Mouse (Mus musculus) hindbrain, embryonic 16.5 days (tissue): ENCODE measurements at regions not wholly inside any gene's neighbourhood (a gene's known extent, or its start where the extent isn't known, plus 50 kb on each side); places are given as distances from the start of the nearest gene placed in this dataset.

ENCODE experiments used
- ATAC-seq: fragments of 200-750 bp; cut with Nextera tagmentation; 2 replicates; pipeline ENCODE4 v1.8.0; 2017; ENCODE audit warnings: moderate TSS enrichment, moderate library complexity
- H3K27ac ChIP-seq: fragments of 300-500 bp; sonication (generic); 2 replicates; pipeline ENCODE4 v1.5.1; 2014; ENCODE audit warnings: low read depth, mild to moderate bottlenecking, control low read depth, low read length, moderate library complexity
- H3K27me3 ChIP-seq: fragments of 300-500 bp; sonication (generic); replicated peaks from 2 replicates; pipeline ENCODE4 v1.6.1; 2014; ENCODE audit warnings: low read length; ENCODE audit not compliant: control insufficient read depth, insufficient read depth
- H3K36me3 ChIP-seq: fragments of 300-500 bp; sonication (generic); 2 replicates; pipeline ENCODE4 v1.6.1; 2014; ENCODE audit warnings: mild to moderate bottlenecking, low read length, moderate library complexity, mixed read lengths; ENCODE audit not compliant: control insufficient read depth, insufficient read depth
- H3K4me1 ChIP-seq: fragments of 300-500 bp; sonication (generic); 2 replicates; pipeline ENCODE4 v1.6.1; 2014; ENCODE audit warnings: low read depth, low read length; ENCODE audit not compliant: control insufficient read depth, insufficient read depth
- H3K4me2 ChIP-seq: fragments of 300-500 bp; sonication (generic); 2 replicates; pipeline ENCODE4 v1.6.1; 2014; ENCODE audit warnings: mild to moderate bottlenecking, low read length, control low read depth, moderate library complexity
- H3K4me3 ChIP-seq: fragments of 300-500 bp; sonication (generic); 2 replicates; pipeline ENCODE4 v1.5.1; 2014; ENCODE audit warnings: mild to moderate bottlenecking, low read length, control low read depth, moderate library complexity
- H3K9ac ChIP-seq: fragments of 300-500 bp; sonication (generic); 2 replicates; pipeline ENCODE4 v1.6.1; 2014; ENCODE audit warnings: low read depth, mild to moderate bottlenecking, control low read depth, low read length, moderate library complexity
- H3K9me3 ChIP-seq: fragments of 300-500 bp; sonication (generic); 2 replicates; pipeline ENCODE4 v1.6.1; 2014; ENCODE audit warnings: mild to moderate bottlenecking, low read length, moderate library complexity; ENCODE audit not compliant: control insufficient read depth
- WGBS: fragments of 180-500 bp; shearing (Covaris S2); extraction: QIAGEN DNeasy Blood & Tissue Kit; methylation state at CpG from one replicate; pipeline ENCODE4 v1.1.7; 2014; 5-methylcytosine and 5-hydroxymethylcytosine counted together

DNA sequence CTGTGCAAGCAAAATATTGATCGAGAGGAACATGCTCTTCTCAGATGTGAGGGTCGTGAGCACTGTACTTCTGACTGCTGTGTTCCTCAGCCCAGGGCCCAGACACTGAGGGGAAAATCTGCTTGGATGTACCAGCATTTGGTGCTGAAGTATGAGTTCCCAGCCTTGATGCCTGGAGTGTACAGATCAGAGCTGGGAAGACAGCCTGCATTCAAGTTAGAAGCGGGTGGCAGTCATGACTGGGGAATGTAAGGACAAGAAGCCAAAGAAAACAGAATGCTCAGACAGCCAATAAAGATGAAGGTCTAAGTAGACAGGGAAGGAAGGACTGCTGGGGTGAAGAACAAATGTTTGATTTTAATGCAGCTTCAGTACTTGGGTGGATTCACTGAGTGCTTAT lies 148.9 kb downstream of the Lurap1l start:
- no peak for ATAC-seq
- no peaks in the 10 kb centered on the region for H3K9me3 ChIP-seq
- 81% methylated on average over 3 of the region's 3 CpGs for WGBS
- H3K27me3 ChIP-seq, result no peaks in the 10 kb centered on the region
- no peak overlapping the region for H3K9ac ChIP-seq
- H3K4me2 ChIP-seq, result no peak overlapping the region
- no peaks in the 10 kb centered on the region for H3K36me3 ChIP-seq
- no peak overlapping the region for H3K27ac ChIP-seq
- H3K4me1 ChIP-seq, result no peaks in the 10 kb centered on the region
- H3K4me3 ChIP-seq, result no peak overlapping the region

DNA sequence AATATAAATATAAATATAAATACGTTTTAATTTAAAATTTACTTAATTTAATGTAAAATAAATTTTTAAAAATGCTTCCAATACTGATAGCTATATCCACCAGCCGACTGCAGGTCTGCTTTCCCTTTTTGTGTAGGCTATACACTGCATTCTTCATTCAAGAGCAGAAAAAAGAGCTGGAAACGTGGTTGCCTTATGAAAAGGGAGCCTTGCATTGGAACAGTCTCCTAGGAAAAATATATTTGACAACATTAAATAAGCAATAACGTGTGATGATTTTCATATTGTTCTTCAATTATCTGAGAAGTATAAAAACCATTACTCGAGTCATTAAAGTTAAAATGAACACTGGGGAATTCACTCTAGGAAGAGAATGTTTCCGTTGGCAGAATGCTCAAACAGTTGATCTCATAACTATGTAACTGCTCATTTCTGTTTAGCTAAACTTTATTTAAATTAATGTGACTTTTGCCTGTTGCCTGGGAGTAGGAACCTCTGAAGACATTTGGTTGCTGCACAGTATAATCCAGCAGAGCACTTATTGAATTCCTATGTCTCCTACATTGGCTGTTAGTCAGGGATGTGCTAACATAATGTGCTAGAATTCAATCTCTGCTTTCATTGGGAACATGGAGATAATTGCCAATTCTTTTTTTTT lies 172.0 kb downstream of the Lurap1l start:
- 61% methylated on average over 6 of the region's 6 CpGs for WGBS
- no peak overlapping the region for H3K4me2 ChIP-seq
- H3K4me1 ChIP-seq, result no peaks in the 10 kb centered on the region
- no peak overlapping the region for H3K4me3 ChIP-seq
- no peaks in the 10 kb centered on the region for H3K9me3 ChIP-seq
- no peak overlapping the region for H3K27ac ChIP-seq
- H3K36me3 ChIP-seq, result no peaks in the 10 kb centered on the region
- H3K27me3 ChIP-seq, result no peaks in the 10 kb centered on the region
- H3K9ac ChIP-seq, result no peak overlapping the region
- ATAC-seq, result peak; percentile 58

DNA sequence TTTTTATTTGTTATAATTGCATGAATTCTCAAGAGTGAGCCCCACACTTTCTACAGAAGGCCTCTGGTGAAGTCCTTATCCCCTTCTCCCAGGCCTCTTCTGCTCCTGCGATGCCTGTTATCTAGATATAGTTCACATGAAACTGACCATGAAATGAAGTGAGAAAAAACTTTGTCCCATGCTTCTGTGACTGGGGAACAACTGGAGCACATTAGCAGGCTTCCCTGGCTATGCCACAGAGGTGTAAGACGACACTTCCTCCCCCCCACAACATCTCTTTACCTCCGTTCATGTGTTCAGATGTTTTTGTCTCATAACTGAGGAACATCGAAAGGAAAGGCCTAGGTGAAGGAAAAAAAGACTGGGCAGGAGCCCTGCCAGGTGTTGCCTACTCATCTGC lies 174.7 kb downstream of the Lurap1l start:
- no peaks in the 10 kb centered on the region for H3K27me3 ChIP-seq
- no peak overlapping the region for H3K4me2 ChIP-seq

DNA sequence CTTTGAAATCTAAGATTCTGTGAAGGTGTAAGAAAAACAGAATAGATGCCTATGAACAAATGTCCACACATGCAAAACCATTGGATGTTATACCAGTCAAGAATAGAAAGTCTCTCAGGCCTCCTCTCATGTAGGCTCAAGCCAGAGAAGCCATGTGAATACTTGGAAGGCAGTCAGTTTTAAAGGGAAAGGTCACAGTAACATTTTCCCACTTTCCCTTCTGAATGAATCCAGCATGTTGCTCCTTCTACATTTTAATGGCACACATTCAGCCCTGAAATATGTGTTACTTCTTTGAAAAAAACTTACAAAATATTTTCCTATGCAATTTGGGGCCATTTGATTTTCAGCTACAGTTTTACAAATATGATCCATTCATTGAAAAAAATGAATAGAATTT lies 186.1 kb downstream of the Lurap1l start:
- Histone ChIP-seq H3K36me3 (no peaks in the 10 kb centered on the region), H3K9ac (no peak overlapping the region), H3K4me1 (no peaks in the 10 kb centered on the region), H3K27me3 (no peaks in the 10 kb centered on the region), H3K9me3 (no peaks in the 10 kb centered on the region), H3K4me2 (no peak overlapping the region), H3K27ac (no peak overlapping the region), H3K4me3 (no peak overlapping the region)
- ATAC-seq, result no peak

More for the DNA sequence above, 174.7 kb downstream of the Lurap1l start:
- Histone ChIP-seq H3K4me1 (no peaks in the 10 kb centered on the region), H3K27ac (no peak overlapping the region), H3K4me3 (no peak overlapping the region), H3K36me3 (no peaks in the 10 kb centered on the region), H3K9ac (no peak overlapping the region), H3K9me3 (no peaks in the 10 kb centered on the region)
- 74% methylated on average over 4 of the region's 4 CpGs for WGBS
- no peak for ATAC-seq

DNA sequence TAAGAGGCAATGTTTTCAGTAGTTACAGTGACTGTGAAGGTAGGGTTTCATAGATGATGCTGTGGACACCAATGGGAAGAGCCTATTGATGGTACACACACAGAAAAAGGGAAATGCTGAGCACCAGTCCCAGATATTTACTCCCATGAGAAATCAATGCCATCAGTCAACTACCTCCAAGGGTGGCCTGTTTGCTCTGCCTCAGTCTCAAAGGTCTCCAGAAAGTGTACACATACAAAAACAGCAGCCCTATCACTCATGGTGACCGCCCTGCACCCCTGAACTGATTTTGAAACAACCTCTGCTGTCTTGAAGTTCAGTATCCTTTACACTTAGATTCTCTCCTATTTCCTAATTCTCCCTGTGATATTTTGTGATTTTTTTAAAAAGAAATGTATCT lies 187.2 kb downstream of the Lurap1l start:
- Histone ChIP-seq H3K4me2 (no peak overlapping the region), H3K9ac (no peak overlapping the region), H3K9me3 (no peaks in the 10 kb centered on the region), H3K27ac (no peak overlapping the region), H3K27me3 (no peaks in the 10 kb centered on the region), H3K4me3 (no peak overlapping the region), H3K36me3 (no peaks in the 10 kb centered on the region), H3K4me1 (no peaks in the 10 kb centered on the region)
- ATAC-seq, result no peak
- 94% methylated on average over 1 of the region's 1 CpGs for WGBS

DNA sequence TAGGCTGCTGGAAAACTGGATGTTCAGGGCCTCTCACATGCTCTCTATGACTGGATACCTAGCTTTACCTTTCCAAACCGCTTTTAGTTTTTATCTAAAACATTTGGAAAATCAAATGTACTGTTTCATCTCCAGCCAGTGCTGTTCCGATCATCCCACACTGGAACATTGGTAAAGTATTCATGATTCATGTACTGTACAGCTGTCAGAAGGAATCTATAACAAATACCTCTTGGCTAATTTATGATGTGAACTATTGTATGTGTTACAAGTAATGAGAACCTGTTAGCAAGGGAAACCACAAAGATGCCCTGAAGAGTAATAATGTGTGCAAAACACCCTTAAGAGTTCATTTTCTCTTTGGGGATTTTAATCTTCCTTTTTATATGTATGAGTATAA lies 190.6 kb downstream of the Lurap1l start:
- Histone ChIP-seq H3K27me3 (no peaks in the 10 kb centered on the region), H3K9ac (no peak overlapping the region), H3K36me3 (no peaks in the 10 kb centered on the region), H3K4me1 (no peaks in the 10 kb centered on the region), H3K4me3 (no peak overlapping the region), H3K9me3 (no peaks in the 10 kb centered on the region), H3K27ac (no peak overlapping the region), H3K4me2 (no peak overlapping the region)
- no peak for ATAC-seq
- 83% methylated on average over 2 of the region's 2 CpGs for WGBS

DNA sequence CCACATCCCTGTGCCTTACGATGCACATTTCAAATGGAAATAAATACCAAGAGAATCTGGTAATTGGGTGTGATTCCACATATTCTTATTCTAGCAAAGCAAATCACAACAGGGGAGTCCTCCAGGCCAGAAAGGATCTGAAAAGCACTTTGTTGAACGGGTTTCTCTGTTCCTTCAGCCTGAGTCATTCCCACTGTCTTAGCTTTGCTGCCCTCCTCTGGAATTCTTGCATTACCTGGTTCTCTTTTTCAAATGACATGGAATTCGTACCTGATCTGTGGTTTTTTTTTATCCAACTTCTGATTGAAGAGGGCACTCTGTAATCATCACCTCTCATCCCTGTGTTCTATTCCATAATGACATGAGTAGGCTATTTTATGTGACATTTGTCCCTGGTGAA lies 200.9 kb downstream of the Lurap1l start:
- Histone ChIP-seq H3K27me3 (no peaks in the 10 kb centered on the region), H3K36me3 (no peaks in the 10 kb centered on the region), H3K9me3 (no peaks in the 10 kb centered on the region), H3K4me2 (no peak overlapping the region), H3K27ac (no peak overlapping the region), H3K4me3 (no peak overlapping the region), H3K4me1 (no peaks in the 10 kb centered on the region), H3K9ac (no peak overlapping the region)
- WGBS, result 46% methylated on average over 3 of the region's 3 CpGs
- no peak for ATAC-seq

DNA sequence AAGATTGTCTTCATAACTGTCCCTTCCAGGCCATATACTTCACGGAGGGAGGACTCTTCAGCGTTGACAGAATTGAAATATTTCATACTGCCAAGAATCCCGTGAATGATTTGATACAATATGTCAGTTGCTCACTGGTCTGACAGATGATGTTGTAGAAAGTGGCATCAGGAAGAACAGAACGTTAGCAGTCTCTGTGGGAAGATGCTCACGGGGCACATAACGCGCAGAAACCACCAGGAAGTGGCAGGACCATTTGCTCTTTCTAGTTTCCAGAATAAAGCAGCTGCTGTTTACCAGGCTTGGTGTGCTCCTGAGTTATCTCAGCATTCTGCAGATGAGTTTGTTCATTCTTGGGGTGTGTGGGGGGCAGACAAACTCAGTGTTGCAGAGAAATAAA lies 206.0 kb downstream of the Lurap1l start:
- Histone ChIP-seq H3K4me2 (no peak overlapping the region), H3K36me3 (no peaks in the 10 kb centered on the region), H3K27me3 (no peaks in the 10 kb centered on the region), H3K4me3 (no peak overlapping the region), H3K9ac (no peak overlapping the region), H3K9me3 (no peaks in the 10 kb centered on the region), H3K27ac (no peak overlapping the region), H3K4me1 (no peaks in the 10 kb centered on the region)
- no peak for ATAC-seq
- 79% methylated on average over 7 of the region's 7 CpGs for WGBS

DNA sequence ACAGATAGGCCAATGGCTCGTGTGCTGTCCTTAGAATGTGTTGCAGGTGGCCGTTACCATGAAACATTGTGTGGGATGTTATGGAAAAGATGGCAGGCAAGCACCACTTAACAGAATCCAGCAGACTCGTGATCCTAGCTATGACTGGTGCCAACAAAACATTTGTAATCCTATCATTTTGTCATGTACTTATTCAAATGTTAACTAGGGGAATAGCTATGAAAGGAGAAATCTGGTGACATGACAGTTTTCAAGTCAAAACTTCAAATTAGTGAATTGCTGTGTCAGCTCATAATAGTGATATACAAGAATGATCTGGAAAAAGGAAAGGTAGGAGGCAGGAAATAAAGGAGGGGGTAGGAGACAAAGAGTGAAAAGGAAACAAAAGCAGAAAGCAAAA lies 213.7 kb downstream of the Lurap1l start:
- no peaks in the 10 kb centered on the region for H3K36me3 ChIP-seq
- H3K9ac ChIP-seq, result no peak overlapping the region
- no peak overlapping the region for H3K4me2 ChIP-seq
- no peaks in the 10 kb centered on the region for H3K27me3 ChIP-seq
- no peak overlapping the region for H3K27ac ChIP-seq
- no peaks in the 10 kb centered on the region for H3K9me3 ChIP-seq
- 56% methylated on average over 3 of the region's 3 CpGs for WGBS
- H3K4me1 ChIP-seq, result no peaks in the 10 kb centered on the region
- no peak for ATAC-seq
- no peak overlapping the region for H3K4me3 ChIP-seq

DNA sequence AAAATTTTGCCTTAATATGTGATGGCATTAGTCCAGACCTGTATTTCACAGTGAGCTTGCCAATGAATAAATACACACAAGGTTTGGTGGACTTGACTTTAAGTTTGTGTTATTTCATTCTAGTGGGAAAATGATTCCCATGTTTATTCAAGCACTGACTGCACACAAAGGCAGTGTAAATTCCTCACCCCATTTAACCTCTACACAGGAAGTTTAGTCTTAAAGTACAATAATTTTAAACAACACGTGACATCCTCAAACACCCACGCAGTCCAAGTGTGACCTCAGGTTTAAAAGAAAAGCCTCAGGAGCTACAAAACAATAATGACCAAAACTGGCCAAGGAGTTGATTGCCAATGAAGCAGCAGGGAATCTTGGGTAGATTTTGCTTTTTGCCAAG lies 219.4 kb downstream of the Lurap1l start:
- 79% methylated on average over 2 of the region's 2 CpGs for WGBS
- ATAC-seq, result no peak
- H3K36me3 ChIP-seq, result no peaks in the 10 kb centered on the region
- no peak overlapping the region for H3K9ac ChIP-seq
- H3K4me2 ChIP-seq, result no peak overlapping the region
- H3K4me1 ChIP-seq, result no peaks in the 10 kb centered on the region
- H3K9me3 ChIP-seq, result no peaks in the 10 kb centered on the region
- H3K27ac ChIP-seq, result no peak overlapping the region
- no peak overlapping the region for H3K4me3 ChIP-seq
- H3K27me3 ChIP-seq, result no peaks in the 10 kb centered on the region
